1 mouse cellular context compared by ENCODE assay signal in the genomic region with DNA sequence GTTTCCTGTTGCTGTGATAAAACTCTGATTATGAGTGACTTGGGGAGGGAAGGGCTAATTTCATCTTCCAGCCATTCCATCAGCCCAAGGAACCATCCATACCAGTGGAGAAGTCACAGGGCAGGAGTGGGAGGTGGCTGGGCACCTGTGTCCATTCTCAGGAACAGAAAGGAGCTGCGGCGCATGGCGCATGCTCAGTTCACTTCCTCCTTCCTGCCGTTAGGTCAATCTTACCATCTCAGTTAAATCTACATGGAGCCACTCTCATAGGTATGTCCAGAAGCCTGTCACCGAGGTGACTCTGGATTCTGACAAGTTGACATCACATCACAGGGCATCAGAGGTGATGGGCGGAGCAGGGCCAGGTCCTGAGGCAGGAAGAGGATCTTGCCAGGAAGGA.
TF ChIP-seq lines count a peak whose summit lies in the region.

No protein-coding gene starts in this region.

TF ChIP-seq in CH12.LX, 34 proteins besides CTCF, POLR2A, EP300 and RAD21:
- no peak for TF ChIP-seq MEF2A (IDR thresholded peaks at IDR 0.05; ENCODE audit: borderline replicate concordance, low read depth, low read length)
- TF ChIP-seq POLR2AphosphoS2 (IDR thresholded peaks at IDR 0.05; ENCODE audit: low read depth, low read length): no peak
- TF ChIP-seq NRF1 (IDR thresholded peaks at IDR 0.05; ENCODE audit: low read depth, low read length): peak; percentile 67
- no peak for TF ChIP-seq KAT2A (IDR thresholded peaks at IDR 0.05; ENCODE audit: insufficient replicate concordance, low read length)
